Mouse (Mus musculus) embryonic fibroblast, embryonic 13.5 days (primary cell): ENCODE measurements around the gene Megf9.

Experiments used
- CTCF ChIP-seq: IDR thresholded peaks from 2 replicates; pipeline ENCODE4 v1.5.1; 2011; ENCODE audit warnings: mild to moderate bottlenecking, control low read depth, low read length, moderate library complexity, borderline replicate concordance; ENCODE audit not compliant: insufficient read depth
- POLR2A ChIP-seq: IDR thresholded peaks from 2 replicates; pipeline ENCODE4 v1.6.1; 2011; ENCODE audit warnings: low read depth, mild to moderate bottlenecking, control low read depth, low read length, moderate library complexity

GRCm38 (mm10) chr4:70399074-70399473, 135.7 kb downstream of the Megf9 start:
- TF ChIP-seq POLR2A (no peak), CTCF (no peak)
